ENCODE assay signal across 23 mouse cellular contexts in the genomic region with DNA sequence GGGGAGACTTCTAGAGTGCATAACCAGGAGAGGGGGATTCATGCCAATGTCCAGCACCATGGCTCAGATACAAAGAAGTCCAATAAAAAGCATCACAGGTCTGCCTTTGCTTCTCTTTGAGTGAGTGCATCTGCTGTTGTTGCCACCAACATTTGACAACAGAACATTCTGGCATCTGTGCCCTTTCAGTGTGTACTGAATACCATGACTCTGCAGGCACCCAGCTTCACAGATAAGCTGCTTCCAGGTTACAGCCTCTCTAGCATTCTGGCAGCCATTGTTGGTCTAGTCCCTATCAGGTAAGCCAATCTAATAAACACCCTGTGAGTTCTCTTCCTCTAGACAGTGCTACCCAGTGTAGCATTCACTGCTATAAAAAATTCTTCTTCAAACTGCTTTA.
DNase-seq lines count a peak whose midpoint lies in the region; ATAC-seq lines count a peak whose summit lies in the region.
"Had no signal": no experiment of that assay in that cellular context is flagged by ENCODE, and none has a peak within 500 bp of the region (broad histone marks: within the 10 kb centered on the region; RNA-seq: fewer than 3 reads in every experiment).

No protein-coding gene starts in this region.

- peak; percentile 94 for DNase-seq in heart, adult 11 months
- DNase-seq in heart, postnatal 25 days (ENCODE audit: low spot score) = no peak
- DNase-seq in heart, adult 8-10 months (ENCODE audit: low spot score) = peak; percentile 11
- DNase-seq in heart, embryonic 10.5 days (ENCODE audit: low spot score) = no peak
- peak; percentile 8 to 17 for DNase-seq in heart, postnatal 14 days
- DNase-seq in midbrain, embryonic 11.5 days (ENCODE audit: low spot score, missing footprints) = no peak
- DNase-seq in cerebellum, postnatal 36 days = no peak
- DNase-seq: adrenal gland, adult 8-10 months; adrenal gland, postnatal 36 days; cerebellum, adult 18-20 months; cerebellum, adult 9-10 months; cerebellum, postnatal 14 days; gastrocnemius, postnatal 25 days; kidney, adult 18-20 months had no signal

- no peaks in the 10 kb centered on the region for H3K9me3 ChIP-seq in heart, embryonic 10.5 days
- no peaks in the 10 kb centered on the region for H3K9me3 ChIP-seq in midbrain, embryonic 11.5 days (ENCODE audit: control insufficient read depth, low read length)
- H3K9me3 ChIP-seq: embryonic facial prominence, embryonic 12.5 days; embryonic facial prominence, embryonic 15.5 days; hindbrain, embryonic 10.5 days; hindbrain, embryonic 13.5 days had no signal

- no peak overlapping the region for H3K4me3 ChIP-seq in heart, embryonic 10.5 days
- H3K4me3 ChIP-seq in midbrain, embryonic 11.5 days (ENCODE audit: low read depth, low read length) = no peak overlapping the region
- H3K4me3 ChIP-seq: embryonic facial prominence, embryonic 12.5 days; embryonic facial prominence, embryonic 15.5 days; hindbrain, embryonic 10.5 days; hindbrain, embryonic 13.5 days had no signal

- H3K4me2 ChIP-seq in midbrain, embryonic 11.5 days = no peak overlapping the region
- H3K4me2 ChIP-seq: embryonic facial prominence, embryonic 12.5 days; embryonic facial prominence, embryonic 15.5 days; hindbrain, embryonic 13.5 days had no signal

- H3K27ac ChIP-seq in heart, embryonic 10.5 days = no peak overlapping the region
- no peak overlapping the region for H3K27ac ChIP-seq in midbrain, embryonic 11.5 days (ENCODE audit: low read depth, low read length)
- H3K27ac ChIP-seq: embryonic facial prominence, embryonic 12.5 days; embryonic facial prominence, embryonic 15.5 days; hindbrain, embryonic 10.5 days; hindbrain, embryonic 13.5 days had no signal

- no peak overlapping the region for H3K9ac ChIP-seq in midbrain, embryonic 11.5 days (ENCODE audit: low read length)
- H3K9ac ChIP-seq: embryonic facial prominence, embryonic 12.5 days; embryonic facial prominence, embryonic 15.5 days; hindbrain, embryonic 13.5 days had no signal

- H3K36me3 ChIP-seq in heart, embryonic 10.5 days = no peaks in the 10 kb centered on the region
- H3K36me3 ChIP-seq in midbrain, embryonic 11.5 days (ENCODE audit: control insufficient read depth, insufficient read depth, low read length) = no peaks in the 10 kb centered on the region
- H3K36me3 ChIP-seq: embryonic facial prominence, embryonic 12.5 days; embryonic facial prominence, embryonic 15.5 days; hindbrain, embryonic 10.5 days; hindbrain, embryonic 13.5 days had no signal

- intact Hi-C loops in heart, postnatal 25 days (cut with DNase I) = loop anchor here (5.0 to 10.0 kb wide), 3 partner anchors 127 to 305 kb away; no protein-coding TSS in a partner anchor
- intact Hi-C loops in heart, postnatal 14 days (cut with DNase I) = loop anchor here (5.0 to 10.0 kb wide), 2 partner anchors 127 to 305 kb away; no protein-coding TSS in a partner anchor

- H3K27me3 ChIP-seq in heart, embryonic 10.5 days (ENCODE audit: insufficient read depth, poor library complexity, severe bottlenecking) = no peaks in the 10 kb centered on the region
- H3K27me3 ChIP-seq in midbrain, embryonic 11.5 days (ENCODE audit: control insufficient read depth, insufficient read depth, low read length) = no peaks in the 10 kb centered on the region
- H3K27me3 ChIP-seq: embryonic facial prominence, embryonic 12.5 days; embryonic facial prominence, embryonic 15.5 days; hindbrain, embryonic 13.5 days had no signal

- ATAC-seq in midbrain, embryonic 11.5 days (ENCODE audit: low FRiP score) = no peak
- ATAC-seq: activated CD4-positive, CD25-positive, alpha-beta regulatory T cell, adult 4 months; forebrain, embryonic 14.5 days; hindbrain, embryonic 16.5 days; inflammation-experienced regulatory T-cells, adult 6 months; intestine, embryonic 16.5 days had no signal

- no peaks in the 10 kb centered on the region for H3K4me1 ChIP-seq in heart, embryonic 10.5 days
- no peaks in the 10 kb centered on the region for H3K4me1 ChIP-seq in midbrain, embryonic 11.5 days (ENCODE audit: control insufficient read depth, insufficient read depth, low read length)
- H3K4me1 ChIP-seq: embryonic facial prominence, embryonic 12.5 days; embryonic facial prominence, embryonic 15.5 days; hindbrain, embryonic 10.5 days; hindbrain, embryonic 13.5 days had no signal

Comparison
In these comparisons a context has a peak if more than half of its experiments do, and no peak if none do; other contexts are left out.
1. DNase-seq: peak in heart, adult 11 months (single experiment), heart, adult 8-10 months (single experiment) and heart, postnatal 14 days (2 of 2); none in heart, postnatal 25 days (single experiment), heart, embryonic 10.5 days (single experiment), midbrain, embryonic 11.5 days (single experiment) and cerebellum, postnatal 36 days (0 of 2).